In genomic region chr7:111157287-111157686, GRCm38 (mm10) we compare ENCODE assay signal across 8 mouse cellular contexts.
DNase-seq lines count a peak whose midpoint lies in the region; ATAC-seq and TF ChIP-seq lines count a peak whose summit lies in the region.

No protein-coding gene starts in this region.

- no peak for TF ChIP-seq CTCF in embryonic fibroblast, embryonic 13.5 days (IDR thresholded peaks at IDR 0.05; ENCODE audit: borderline replicate concordance, insufficient read depth, low read length)

- H3K4me2 ChIP-seq in heart, embryonic 13.5 days, result peak overlapping the region; percentile 58

- peak; percentile 70 for DNase-seq in 416B (ENCODE audit: low read depth)
- peak; percentile 70 for DNase-seq in adrenal gland, postnatal 25 days
- peak; percentile 68 to 75 for DNase-seq in kidney, postnatal 4 days
- DNase-seq in lung, postnatal 4 days, result peak; percentile 45 to 59
- peak; percentile 52 for DNase-seq in urinary bladder, adult 2 months (ENCODE audit: low spot score)

- peak; percentile 56; the same call in 1 of the 2 replicates for ATAC-seq in heart, embryonic 13.5 days (ENCODE audit: extremely low read depth, insufficient number of reproducible peaks, low FRiP score, low TSS enrichment)
- ATAC-seq in monocyte, adult 5-6 weeks (replicated peaks; ENCODE audit: insufficient number of reproducible peaks, low FRiP score, low TSS enrichment, poor library complexity, severe bottlenecking), result no peak

- 17% methylated on average over 6 of the region's 6 CpGs for WGBS in heart, embryonic 13.5 days

- peak overlapping the region; percentile 84 for H3K27ac ChIP-seq in embryonic fibroblast, embryonic 13.5 days (ENCODE audit: insufficient read depth, low read length)
- peak overlapping the region; percentile 98 for H3K27ac ChIP-seq in heart, embryonic 13.5 days (replicated peaks)

- H3K9ac ChIP-seq in heart, embryonic 13.5 days, result peak overlapping the region; percentile 78

- H3K4me3 ChIP-seq in embryonic fibroblast, embryonic 13.5 days (ENCODE audit: insufficient read depth, low read length), result no peak overlapping the region
- no peak overlapping the region for H3K4me3 ChIP-seq in heart, embryonic 13.5 days

- no peaks in the 10 kb centered on the region for H3K36me3 ChIP-seq in heart, embryonic 13.5 days

- H3K9me3 ChIP-seq in heart, embryonic 13.5 days, result no peaks in the 10 kb centered on the region

- no peaks in the 10 kb centered on the region; the same call in 1 of the 2 replicates for H3K27me3 ChIP-seq in heart, embryonic 13.5 days (replicated peaks)

- peaks cover 10% of the 10 kb centered on the region for H3K4me1 ChIP-seq in embryonic fibroblast, embryonic 13.5 days (ENCODE audit: control insufficient read depth, insufficient read depth, low read length)
- peaks cover 41% of the 10 kb centered on the region for H3K4me1 ChIP-seq in heart, embryonic 13.5 days

- no peak for TF ChIP-seq POLR2A in embryonic fibroblast, embryonic 13.5 days (IDR thresholded peaks at IDR 0.05; ENCODE audit: low read depth, low read length)
